Mouse (Mus musculus) kidney, postnatal 0 days (tissue): ENCODE data around the gene Efr3b. TPM values are rescaled to one million over a fixed set of nuclear protein-coding genes. Genes with fewer than 3 reads are reported as not detected.

Source experiments
- ATAC-seq: fragments of 200-750 bp; cut with Nextera tagmentation; replicated peaks from 2 replicates; pipeline ENCODE4 v1.8.0; 2017; ENCODE audit warnings: low read depth, moderate number of reproducible peaks, moderate TSS enrichment, moderate library complexity; ENCODE audit not compliant: low FRiP score
- DNase-seq: peaks from one replicate; pipeline ENCODE4 v3.0.0-alpha.2; 2016; ENCODE audit warnings: low spot score
- H3K27ac ChIP-seq: fragments of 300-500 bp; sonication (generic); 2 replicates; pipeline ENCODE4 v1.5.1; 2014; ENCODE audit warnings: mild to moderate bottlenecking
- H3K27me3 ChIP-seq: fragments of 300-500 bp; sonication (generic); 2 replicates; pipeline ENCODE4 v1.6.1; 2014; ENCODE audit warnings: low read length, mixed read lengths; ENCODE audit not compliant: insufficient read depth
- H3K36me3 ChIP-seq: fragments of 300-500 bp; sonication (generic); 2 replicates; pipeline ENCODE4 v1.6.1; 2014; ENCODE audit warnings: low read length, mixed read lengths; ENCODE audit not compliant: insufficient read depth
- H3K4me1 ChIP-seq: fragments of 300-500 bp; sonication (generic); replicated peaks from 2 replicates; pipeline ENCODE4 v1.6.1; 2014; ENCODE audit warnings: antibody characterized with exemption, low read length, mixed read lengths; ENCODE audit not compliant: insufficient read depth
- H3K4me2 ChIP-seq: fragments of 300-500 bp; sonication (generic); 2 replicates; pipeline ENCODE4 v1.6.1; 2014; ENCODE audit warnings: mild to moderate bottlenecking, low read length, moderate library complexity, mixed read lengths
- H3K4me3 ChIP-seq: fragments of 300-500 bp; sonication (generic); replicated peaks from 2 replicates; pipeline ENCODE4 v1.5.1; 2014; ENCODE audit warnings: low read depth, low read length
- H3K9ac ChIP-seq: fragments of 300-500 bp; sonication (generic); 2 replicates; pipeline ENCODE4 v1.6.1; 2014; ENCODE audit warnings: low read depth, low read length
- H3K9me3 ChIP-seq: fragments of 300-500 bp; sonication (generic); replicated peaks from 2 replicates; pipeline ENCODE4 v1.6.1; 2016; ENCODE audit warnings: low read length, inconsistent platforms, mixed read lengths
- CTCF ChIP-seq: IDR thresholded peaks from 2 replicates; pipeline ENCODE4 v1.5.1; 2016; ENCODE audit warnings: antibody characterized with exemption, low read depth, mild to moderate bottlenecking, moderate library complexity
- WGBS: fragments of 180-500 bp; shearing (Covaris S2); extraction: QIAGEN DNeasy Blood & Tissue Kit; methylation state at CpG from one replicate; pipeline ENCODE4 v1.1.7; 2014; 5-methylcytosine and 5-hydroxymethylcytosine counted together
- polyA plus RNA-seq: library from polyadenylated mRNA; unstranded; fragments of >200 nt; fragmentation: Nextera tagmentation; extraction: Ambion mirVana; gene quantifications from 2 replicates; pipeline ENCODE4 v1.2.1, GENCODE M21; 2015

Efr3b gene
- polyA plus RNA-seq, 1 experiment from 2014 or later: 1.1 TPM

DNA sequence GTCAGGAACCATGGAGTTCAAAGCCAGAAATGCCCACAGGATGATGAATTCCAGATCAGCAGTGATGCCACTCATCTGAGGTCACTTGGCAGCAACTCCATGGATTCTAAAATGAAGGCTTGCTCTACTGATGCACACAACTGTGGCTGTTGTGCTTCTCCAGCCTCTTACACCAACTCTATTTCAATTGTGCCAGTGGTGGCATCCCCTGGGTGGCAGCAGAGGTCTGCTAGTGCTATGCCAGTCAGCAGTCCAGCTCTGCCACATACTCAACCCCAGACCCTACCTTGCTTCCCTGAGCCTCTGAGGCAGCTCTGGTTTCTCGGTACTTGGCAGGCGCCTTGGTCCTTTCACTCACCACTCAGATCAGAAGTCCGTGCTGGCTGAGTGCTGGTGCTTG lies 109.9 kb downstream of the Efr3b start:
- ATAC-seq: no peak
- WGBS: 75% methylated on average over 3 of the region's 3 CpGs
- Histone ChIP-seq H3K27me3 (no peaks in the 10 kb centered on the region), H3K9ac (no peak overlapping the region), H3K27ac (no peak overlapping the region), H3K9me3 (no peaks in the 10 kb centered on the region), H3K4me1 (no peaks in the 10 kb centered on the region), H3K4me2 (no peak overlapping the region), H3K36me3 (no peaks in the 10 kb centered on the region), H3K4me3 (no peak overlapping the region)
- TF ChIP-seq CTCF: peak; percentile 58
- no peak for DNase-seq

DNA sequence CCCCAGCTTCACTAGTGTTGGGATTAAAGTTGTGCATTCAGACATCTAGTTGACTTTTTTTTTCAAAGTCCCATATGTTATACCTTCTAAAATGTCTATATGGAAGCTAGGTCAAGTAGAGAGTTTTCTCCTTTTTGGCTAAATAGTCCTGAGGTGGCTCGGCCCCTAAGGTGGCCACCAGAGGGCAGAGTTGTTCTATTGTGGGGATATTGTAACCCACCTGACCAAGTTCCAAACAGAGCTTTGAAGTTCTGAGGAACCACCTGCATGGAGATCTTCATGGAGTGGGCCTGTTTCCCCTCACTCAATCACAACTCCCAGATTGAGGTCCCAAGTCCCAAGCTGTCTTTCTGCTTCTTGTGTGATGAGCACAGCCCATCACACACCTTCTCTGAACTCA lies 112.6 kb downstream of the Efr3b start:
- Histone ChIP-seq H3K9me3 (no peaks in the 10 kb centered on the region), H3K4me3 (no peak overlapping the region), H3K36me3 (no peaks in the 10 kb centered on the region), H3K27ac (no peak overlapping the region), H3K4me2 (no peak overlapping the region), H3K27me3 (no peaks in the 10 kb centered on the region), H3K9ac (no peak overlapping the region), H3K4me1 (no peaks in the 10 kb centered on the region)
- DNase-seq: peak; percentile 67
- ATAC-seq: no peak
- 0% methylated on average over 1 of the region's 1 CpGs for WGBS
- peak; percentile 87 for TF ChIP-seq CTCF

DNA sequence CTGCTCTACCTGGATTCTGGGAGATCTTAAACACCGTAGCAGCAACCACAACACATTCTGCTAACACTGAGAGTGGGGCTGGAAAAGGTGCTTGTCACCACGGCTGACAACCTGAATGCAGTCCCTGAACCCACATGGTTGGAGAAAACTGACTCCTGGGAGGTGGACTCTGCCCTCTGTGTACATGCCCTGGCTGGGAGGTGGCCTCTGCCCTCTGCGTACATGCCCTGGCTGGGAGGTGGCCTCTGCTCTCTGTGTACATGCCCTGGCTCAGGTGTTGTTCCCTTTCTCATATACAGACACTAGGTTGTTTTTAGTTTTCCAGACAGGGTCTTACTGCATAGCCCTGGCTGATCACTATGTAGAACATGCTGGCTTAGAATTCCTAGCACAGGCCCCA lies 119.3 kb downstream of the Efr3b start:
- no peaks in the 10 kb centered on the region for H3K9me3 ChIP-seq
- no peak overlapping the region for H3K4me3 ChIP-seq
- no peaks in the 10 kb centered on the region for H3K4me1 ChIP-seq
- H3K9ac ChIP-seq: no peak overlapping the region
- H3K4me2 ChIP-seq: no peak overlapping the region
- TF ChIP-seq CTCF: no peak
- no peak for ATAC-seq
- no peak for DNase-seq
- H3K27me3 ChIP-seq: no peaks in the 10 kb centered on the region
- H3K27ac ChIP-seq: no peak overlapping the region
- 79% methylated on average over 3 of the region's 3 CpGs for WGBS
- H3K36me3 ChIP-seq: no peaks in the 10 kb centered on the region

DNA sequence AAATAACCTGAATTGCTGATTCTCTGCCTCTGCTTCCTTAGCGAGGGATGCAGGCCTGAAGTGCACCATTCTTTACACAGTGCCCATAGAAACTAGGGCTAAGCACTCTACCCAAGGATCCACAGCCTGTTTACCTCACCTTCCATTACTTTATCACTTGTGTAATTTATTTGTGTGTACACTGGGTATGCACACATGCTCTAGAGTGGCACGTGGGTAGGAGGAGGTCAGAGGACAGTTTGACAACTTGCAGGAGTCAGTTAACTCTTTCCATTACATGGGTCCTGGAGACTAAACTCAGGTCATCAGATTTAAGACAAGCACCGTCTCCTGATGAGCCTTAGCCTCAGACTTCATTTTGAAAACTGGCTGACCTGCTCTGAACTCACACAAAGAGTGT lies 120.1 kb downstream of the Efr3b start:
- no peak overlapping the region for H3K4me3 ChIP-seq
- no peak for TF ChIP-seq CTCF
- ATAC-seq: no peak

DNA sequence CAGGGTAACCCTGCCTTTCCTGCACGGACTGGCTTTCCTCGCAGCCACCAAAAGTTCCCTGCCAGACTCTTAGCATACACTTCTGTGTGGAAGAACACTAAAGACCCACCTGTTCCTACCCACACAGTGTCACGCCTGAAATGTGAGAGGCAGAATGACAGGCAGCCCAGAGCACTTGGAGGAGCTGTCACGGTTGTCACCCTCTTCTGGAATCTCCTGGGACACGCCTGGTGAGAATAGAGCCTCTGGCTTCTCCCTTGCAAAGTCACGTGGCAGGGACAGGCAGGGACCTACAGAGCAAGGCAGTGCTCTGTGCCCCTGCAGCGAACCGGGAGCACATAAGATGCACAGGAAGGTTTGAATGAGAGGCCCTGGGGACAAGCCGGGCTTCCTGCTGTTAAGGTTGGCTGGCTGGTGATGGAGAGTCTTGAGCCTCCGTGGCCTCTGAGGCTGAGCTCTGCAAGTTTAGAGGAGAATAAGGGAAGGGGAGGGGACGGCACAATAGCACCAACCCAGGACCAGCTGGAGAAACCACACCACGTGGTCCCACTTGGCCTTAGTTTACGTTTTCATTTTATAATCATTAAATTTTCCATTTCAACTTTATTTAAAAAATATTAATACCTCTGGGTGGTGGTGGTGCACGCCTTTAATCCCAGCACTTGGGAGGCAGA lies 120.9 kb downstream of the Efr3b start:
- no peaks in the 10 kb centered on the region for H3K9me3 ChIP-seq
- ATAC-seq (peak; percentile 61), DNase-seq (peak; percentile 27)
- no peaks in the 10 kb centered on the region; the same call in 1 of the 2 replicates for H3K36me3 ChIP-seq
- H3K4me1 ChIP-seq: no peaks in the 10 kb centered on the region
- no peak overlapping the region for H3K4me3 ChIP-seq
- H3K4me2 ChIP-seq: no peak overlapping the region
- no peak overlapping the region for H3K27ac ChIP-seq
- WGBS: 18% methylated on average over 14 of the region's 14 CpGs
- no peak for TF ChIP-seq CTCF
- no peaks in the 10 kb centered on the region for H3K27me3 ChIP-seq
- no peak overlapping the region for H3K9ac ChIP-seq

More for the DNA sequence above, 120.1 kb downstream of the Efr3b start:
- no peaks in the 10 kb centered on the region; the same call in 1 of the 2 replicates for H3K36me3 ChIP-seq
- no peak overlapping the region for H3K9ac ChIP-seq
- no peak overlapping the region for H3K27ac ChIP-seq
- DNase-seq: no peak
- no peaks in the 10 kb centered on the region for H3K27me3 ChIP-seq
- H3K4me2 ChIP-seq: no peak overlapping the region
- no peaks in the 10 kb centered on the region for H3K4me1 ChIP-seq
- WGBS: 62% methylated on average over 3 of the region's 3 CpGs
- no peaks in the 10 kb centered on the region for H3K9me3 ChIP-seq

DNA sequence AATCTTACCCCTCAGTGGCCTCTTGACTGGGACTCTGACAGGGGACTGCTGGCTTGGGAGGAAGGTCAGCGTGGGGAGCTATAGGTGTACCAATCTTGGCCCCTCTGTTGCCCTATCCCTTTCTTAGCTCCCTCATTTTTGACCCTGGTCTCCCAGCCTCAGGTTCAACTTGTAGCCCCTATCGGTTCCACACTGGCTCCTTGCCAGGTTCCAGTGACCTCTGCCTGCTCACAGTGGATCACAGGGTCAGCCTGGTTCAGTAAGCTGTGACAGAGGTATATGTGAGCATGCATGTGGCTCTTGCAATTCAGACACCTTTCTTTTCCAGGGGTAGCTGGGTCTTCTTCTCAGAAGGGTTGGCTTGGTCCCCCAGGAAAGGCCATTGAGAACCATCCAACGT lies 122.9 kb downstream of the Efr3b start:
- no peak overlapping the region for H3K4me2 ChIP-seq
- no peak overlapping the region for H3K27ac ChIP-seq
- ATAC-seq: no peak; the same call in 1 of the 2 replicates
- H3K4me1 ChIP-seq: no peaks in the 10 kb centered on the region
- H3K9ac ChIP-seq: no peak overlapping the region
- WGBS: 63% methylated on average over 3 of the region's 3 CpGs
- no peaks in the 10 kb centered on the region; the same call in 1 of the 2 replicates for H3K36me3 ChIP-seq
- H3K4me3 ChIP-seq: no peak overlapping the region
- no peak for DNase-seq
- no peaks in the 10 kb centered on the region for H3K27me3 ChIP-seq
- no peak for TF ChIP-seq CTCF
- H3K9me3 ChIP-seq: no peaks in the 10 kb centered on the region

Other genes starting within 250 kb of the Efr3b start
- gene Dnmt3a, start 232.9 kb downstream of the Efr3b start, polyA plus RNA-seq: 96.5 and 112 TPM in 2 replicates
- gene Pomc, start 84.0 kb downstream of the Efr3b start, polyA plus RNA-seq: 2.1 and 2.7 TPM in 2 replicates
- 4.0 and 4.7 TPM in 2 replicates for gene Dnajc27, start 43.7 kb upstream of the Efr3b start, polyA plus RNA-seq
- 5.7 and 6.2 TPM in 2 replicates for gene Adcy3, start 94.2 kb upstream of the Efr3b start, polyA plus RNA-seq
- gene Ptrhd1, start 195.1 kb upstream of the Efr3b start, polyA plus RNA-seq: 7.4 and 8.1 TPM in 2 replicates
- 7.9 and 8.8 TPM in 2 replicates for gene Cenpo, start 195.4 kb upstream of the Efr3b start, polyA plus RNA-seq